Mouse (Mus musculus): ENCODE data around the gene Magi2. TPM values are rescaled to one million over a fixed set of nuclear protein-coding genes. Genes with fewer than 3 reads are reported as not detected.
"Not testable (repeated sequence)": the region's sequence is repeated elsewhere in the genome, so short reads cannot be mapped to it uniquely, and the experiment has no call there.

The Magi2 gene
- total RNA-seq, 4 experiments from 2014 or later, result 8.3 to 31.8 (median 16.5) TPM

DNA sequence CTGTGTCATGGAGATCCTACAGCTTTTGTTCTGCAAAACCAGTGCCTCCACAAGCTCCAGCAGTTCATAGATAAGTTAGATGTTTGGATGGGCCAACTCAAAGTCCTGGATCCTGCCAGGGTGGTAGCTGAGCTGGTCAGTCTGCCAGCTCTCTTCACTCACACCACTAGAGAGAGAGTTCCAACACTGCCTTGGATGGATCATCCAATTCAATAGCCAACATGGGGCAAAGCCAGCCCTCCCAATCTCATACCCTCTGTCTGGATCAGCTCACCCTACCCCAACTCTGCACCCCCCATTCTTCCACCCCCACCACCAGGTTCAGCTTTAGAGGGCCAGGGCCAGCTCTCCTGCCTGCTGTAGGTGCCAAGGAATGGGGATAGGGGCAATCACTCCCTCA lies 235.7 kb downstream of the Magi2 start:
- no peak for DNase-seq

DNA sequence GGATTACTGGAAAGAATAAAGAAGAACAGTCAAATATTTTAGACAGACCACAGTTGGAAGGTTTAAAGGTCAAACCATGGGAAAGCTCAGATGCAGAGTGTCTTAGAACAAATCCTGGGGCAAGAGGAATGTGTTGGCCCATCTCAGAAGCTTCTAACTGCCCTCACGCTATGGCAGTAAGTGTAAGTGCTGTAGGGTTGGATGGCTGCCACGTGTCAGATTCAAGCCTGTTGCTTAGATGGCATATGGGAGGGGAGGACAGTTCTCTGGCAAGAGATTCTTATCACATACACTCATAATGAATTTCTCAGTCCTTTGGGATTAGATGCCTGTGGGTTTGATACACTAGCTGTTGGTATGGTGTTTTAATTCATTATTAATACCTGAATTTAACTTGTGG lies 238.5 kb downstream of the Magi2 start:
- no peak for DNase-seq

DNA sequence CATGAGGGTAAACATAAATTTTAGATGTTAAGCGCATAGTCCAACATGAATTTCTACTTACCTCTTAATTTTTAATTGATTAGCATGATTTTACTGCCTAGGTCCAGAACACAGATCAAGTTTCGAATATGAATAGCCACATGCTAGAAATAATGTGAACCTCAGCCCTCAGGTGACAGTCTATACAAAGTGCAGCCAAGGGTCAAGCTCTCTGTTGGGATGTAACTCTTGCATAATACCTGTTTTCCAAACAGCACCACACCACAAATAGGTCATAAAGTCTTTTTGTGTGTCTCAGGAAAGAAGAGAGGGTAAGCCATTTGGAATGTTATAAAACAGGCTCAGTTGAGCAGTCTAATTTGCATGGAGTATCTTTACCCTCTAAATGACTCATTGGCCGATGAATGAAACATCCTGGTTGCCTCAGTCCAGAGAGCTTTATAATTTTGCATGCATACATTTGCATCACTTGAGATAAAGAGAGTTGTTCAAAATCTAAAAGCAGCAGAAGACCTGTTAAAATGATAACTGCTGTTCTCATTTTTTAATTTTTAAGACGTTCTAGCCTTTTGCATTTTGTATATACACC lies 246.1 kb downstream of the Magi2 start:
- no peak for DNase-seq

DNA sequence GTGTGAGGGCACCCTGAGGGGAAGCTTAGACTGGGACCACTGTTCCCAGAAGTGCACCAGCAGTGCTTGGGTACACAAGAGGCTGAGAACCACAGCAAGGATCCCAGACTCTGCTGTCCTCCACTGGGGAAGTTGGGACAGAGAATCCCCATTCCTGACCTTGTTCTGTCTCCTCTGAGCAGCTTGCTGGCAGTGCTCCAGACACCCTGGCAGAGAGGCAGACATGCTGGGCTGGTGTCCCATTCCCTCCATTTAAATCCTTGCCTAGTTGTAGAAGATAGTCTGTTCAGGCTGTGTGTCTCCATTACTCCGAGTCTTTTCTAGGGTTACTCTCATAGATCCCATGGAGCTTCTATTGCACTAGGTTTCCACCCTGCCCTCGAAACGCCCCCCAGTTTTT lies 256.1 kb downstream of the Magi2 start:
- DNase-seq, result peak; percentile 50

DNA sequence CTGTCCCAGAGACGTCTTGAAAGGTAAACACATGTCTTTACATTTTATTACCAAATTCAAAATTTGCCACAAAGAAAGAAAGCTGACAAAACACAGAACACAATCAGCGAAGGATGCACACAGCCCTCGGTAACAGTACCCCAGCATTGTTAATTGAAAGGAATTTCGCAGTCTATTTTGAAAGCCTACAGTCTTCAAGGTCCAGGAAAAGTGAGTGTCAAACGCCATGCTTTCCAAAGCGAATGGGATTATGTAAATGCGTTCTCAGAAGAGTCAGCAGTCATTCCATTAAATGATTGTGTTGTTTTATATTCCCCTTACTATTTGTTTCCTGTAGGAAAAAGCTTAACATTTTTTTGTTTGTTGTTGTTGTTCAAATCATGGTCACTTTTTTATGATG lies 261.1 kb downstream of the Magi2 start:
- no peak for DNase-seq

DNA sequence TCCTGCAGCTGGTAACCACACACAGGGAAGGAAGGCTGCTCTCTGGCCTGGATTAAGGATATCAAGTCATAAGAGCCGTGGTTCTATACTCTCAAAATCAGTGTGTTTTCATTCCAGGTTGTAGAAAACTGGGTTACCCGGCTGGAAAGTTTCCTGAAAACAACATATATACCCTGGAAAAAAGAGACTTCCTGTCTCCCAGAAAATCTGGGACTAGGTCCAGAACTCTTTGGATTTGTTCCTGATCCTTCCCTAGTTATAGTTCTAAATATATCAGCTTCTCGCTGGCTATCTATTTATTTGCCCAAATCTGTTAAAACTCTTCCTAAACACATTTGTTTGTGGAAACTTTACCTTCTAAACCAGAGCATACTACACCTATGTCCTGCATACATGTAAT lies 274.2 kb downstream of the Magi2 start:
- DNase-seq, result no peak

DNA sequence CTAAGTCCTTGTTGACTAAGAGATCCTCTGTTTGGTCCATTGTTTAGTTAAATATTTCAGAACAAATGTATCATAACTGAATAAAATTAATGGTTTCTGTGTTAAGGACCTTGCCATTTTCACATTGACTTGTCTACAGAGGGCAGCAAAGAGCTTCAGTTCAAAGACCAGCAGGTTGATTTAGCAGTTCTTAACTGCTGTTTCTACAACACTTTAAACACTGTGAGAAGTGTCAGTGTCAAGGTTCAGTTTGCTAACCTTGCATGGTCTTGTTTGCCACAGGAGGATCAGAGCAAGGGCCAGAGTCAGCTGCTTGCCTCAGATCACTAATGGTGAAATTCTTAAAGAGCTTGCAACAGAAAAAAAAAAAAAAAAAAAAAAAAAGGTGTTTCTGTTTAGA lies 295.3 kb downstream of the Magi2 start:
- no peak for DNase-seq

DNA sequence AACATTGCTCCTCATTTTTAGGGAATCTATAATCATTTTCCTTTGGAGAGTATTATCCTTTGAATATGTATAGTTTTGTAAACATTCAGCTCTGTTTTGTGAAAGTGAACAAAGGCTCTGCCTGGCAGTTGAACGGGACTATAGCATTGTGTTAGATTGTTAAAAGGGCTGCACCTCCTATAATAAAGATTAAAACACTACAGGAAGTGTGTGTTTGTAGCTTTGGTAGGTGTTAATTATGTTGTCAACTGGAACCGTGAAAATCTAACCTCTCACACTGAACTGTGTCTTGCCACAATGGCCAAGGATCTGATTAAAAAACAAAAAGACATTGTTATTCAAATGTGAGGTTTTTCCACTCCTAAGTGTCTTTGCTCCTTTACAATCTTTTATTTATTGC lies 312.5 kb downstream of the Magi2 start:
- no peak for DNase-seq

DNA sequence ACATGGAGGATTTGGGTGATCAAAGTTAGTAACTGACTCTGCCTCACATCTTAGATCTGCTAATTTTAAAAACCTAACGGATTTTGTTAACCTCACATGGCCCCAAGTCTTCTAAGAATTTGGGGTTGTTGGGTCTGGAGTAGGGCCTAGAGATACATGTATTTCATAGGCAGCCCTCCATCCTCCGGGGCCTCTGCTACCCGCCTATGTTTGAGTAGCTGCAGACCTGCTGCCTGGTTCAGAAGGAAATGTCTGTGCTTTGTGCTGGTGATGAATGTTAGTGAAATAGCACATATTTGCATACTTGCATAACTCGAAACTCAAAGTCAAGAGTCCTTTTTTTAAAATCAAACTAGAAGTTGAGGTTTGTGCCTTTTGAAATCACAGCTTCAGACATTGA lies 319.6 kb downstream of the Magi2 start:
- DNase-seq, result no peak

DNA sequence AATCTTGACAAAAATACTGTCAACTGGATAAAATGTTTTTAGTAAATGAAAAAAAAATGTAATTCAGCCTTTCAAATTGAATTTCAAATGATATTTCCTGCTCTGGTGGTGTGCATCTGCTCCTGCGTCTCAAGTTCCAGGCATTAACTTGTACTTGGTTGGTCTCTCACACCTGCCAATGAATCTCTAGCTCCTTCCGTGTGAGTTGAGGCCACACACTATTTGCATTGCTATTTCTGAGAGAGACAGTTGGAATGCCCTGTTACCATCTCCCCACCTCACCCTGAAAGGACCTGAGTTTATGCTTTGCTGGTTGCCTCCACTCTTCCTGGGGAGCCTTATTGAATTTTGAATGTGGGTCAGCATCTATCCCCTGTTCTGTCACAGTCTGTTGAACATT lies 320.1 kb downstream of the Magi2 start:
- DNase-seq, result no peak

DNA sequence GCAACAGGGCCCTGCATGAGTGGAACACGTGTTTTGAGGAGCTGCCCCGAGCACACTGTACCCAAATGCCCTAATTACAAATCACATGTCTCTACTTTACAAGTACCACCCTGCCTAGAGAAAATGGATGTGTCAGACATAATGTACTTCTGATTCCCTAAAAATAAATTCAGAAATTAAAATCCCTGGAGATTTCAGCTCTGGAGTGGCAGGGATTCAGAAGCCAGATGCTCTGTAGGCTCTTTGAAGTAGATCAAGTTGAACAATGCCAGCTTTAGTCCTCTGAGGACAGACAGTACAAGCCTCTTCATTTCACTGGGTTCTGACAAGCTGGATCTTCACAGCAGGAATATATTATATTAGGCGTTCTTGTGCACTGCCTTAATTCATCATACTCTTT lies 326.7 kb downstream of the Magi2 start:
- no peak for DNase-seq

DNA sequence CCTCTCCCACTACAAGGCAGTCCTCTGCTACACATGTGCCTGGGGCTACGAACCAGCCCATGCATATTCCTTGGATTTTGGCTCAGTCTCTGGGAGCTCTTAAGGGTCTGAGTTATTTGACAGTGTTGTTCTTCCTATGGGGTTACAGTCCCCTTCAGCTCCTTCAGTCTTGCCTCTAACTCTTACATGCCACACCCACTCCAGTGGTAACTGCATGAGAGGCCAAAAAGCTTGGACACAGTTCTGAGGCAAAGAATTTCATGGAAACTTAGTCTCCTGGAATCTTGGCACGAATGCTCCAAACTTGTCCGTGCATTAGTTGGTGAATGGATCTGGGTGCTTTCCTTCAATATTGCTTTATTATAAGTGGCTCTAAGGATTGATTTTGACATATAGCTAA lies 338.8 kb downstream of the Magi2 start:
- no peak for DNase-seq

DNA sequence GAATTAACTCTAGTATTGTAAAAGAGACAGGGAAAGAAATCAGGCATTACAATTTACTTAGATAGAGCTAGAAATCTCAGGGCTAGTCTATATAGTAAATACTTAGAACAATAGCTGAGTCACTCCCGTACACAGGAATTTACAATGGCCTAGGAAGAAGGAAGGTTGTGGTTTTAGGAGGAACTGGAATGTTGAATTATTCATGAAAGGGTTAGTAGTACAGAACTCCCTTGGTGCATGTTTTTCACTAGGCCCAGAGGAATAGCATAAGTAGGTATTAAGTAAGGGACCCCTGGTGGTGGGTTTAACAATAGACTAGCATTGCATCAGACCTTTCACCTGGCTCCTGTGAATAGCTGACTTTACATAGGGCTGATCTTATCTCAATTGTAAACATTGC lies 339.3 kb downstream of the Magi2 start:
- DNase-seq, result not testable (repeated sequence)

DNA sequence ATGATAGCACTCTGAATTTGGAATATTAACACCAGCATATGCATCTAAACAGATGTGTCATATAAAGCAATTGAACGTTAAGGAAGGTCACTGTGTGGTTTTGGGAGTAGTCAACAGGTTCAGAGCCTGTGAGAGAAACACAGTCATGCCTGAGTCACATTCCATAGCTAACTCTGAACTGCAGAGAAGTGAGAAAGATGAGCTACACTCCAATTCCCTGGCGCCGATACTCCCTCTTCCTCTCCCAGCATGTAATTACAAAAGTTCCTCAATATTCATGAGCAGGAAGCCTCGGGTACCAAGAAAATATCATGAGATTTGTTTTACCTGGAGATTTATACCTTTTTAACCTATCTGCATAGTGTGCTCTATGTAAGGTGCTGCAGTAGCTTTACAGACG lies 380.9 kb downstream of the Magi2 start:
- DNase-seq, result no peak

DNA sequence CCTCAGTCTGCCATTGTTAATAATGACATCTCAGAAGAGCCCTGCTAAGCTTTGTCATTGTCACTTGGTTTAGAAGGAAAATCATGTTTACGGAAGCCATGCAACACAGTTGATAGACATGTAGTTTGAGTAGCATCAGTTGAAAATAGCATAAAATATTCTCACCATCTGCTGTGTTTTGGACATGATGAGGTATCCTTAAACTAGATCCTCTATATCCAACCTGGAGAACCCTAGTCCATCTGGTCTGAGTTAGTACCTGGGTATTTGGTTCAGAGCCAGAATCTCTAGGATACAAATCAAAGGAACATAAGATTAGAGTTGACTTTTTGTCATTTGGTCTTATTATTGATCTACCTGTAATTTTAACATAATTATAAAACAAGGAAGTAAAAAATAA lies 385.0 kb downstream of the Magi2 start:
- no peak for DNase-seq

DNA sequence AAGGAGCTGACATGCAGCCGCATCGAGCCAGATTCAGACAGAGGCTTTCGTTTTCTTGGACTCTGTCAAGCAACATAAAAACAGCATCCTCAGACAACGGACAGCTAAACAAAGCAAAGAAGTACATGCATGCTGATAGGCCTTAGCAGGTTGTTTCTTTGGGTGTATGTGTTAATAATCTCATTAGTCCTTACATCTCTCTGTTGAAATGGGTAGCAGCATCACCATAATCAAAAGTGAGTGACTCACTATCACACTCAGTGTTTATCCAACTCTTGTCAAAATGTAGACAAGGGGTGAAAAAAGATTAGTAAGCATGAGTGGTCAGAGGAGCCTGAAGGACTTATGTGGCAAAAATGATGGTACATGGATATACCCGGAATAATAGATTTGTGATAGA lies 394.8 kb downstream of the Magi2 start:
- no peak for DNase-seq

DNA sequence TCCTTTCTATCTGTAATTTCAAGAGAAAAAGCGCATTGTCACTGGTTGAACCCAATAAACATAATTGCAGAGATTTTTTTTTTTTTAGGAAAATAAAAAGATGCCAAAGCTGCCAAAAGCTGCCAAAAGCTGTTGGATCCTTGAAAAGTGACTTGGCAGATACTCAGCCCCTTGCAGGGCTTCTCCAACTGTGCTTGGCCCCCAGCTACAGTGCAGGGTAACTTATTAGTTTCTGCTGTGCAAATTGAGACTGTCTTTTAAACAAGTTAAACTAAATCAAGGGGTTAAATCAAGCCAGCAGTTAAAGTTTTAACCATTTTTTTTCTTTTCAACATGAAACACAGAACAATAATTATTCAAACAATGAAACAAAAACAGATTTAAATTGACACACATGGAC lies 407.1 kb downstream of the Magi2 start:
- DNase-seq, result no peak

DNA sequence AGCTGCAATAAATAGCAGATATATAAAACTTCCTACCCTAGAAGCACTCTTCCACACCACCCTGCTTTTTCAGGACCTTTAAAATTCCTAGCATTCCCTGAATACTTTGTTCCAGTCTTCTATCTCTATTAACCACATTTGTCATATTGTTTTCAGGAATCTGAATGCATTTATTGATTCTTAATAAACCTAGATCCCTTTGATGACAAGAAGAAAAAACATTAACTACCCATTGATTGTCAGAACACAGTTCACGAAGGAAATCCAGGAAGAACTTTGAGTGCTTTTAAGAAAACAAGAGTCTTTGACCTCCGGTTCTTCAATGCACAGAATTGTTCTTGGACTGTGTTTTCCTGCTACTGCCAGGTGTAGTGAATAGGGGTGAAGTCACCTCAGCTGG lies 411.0 kb downstream of the Magi2 start:
- no peak for DNase-seq

DNA sequence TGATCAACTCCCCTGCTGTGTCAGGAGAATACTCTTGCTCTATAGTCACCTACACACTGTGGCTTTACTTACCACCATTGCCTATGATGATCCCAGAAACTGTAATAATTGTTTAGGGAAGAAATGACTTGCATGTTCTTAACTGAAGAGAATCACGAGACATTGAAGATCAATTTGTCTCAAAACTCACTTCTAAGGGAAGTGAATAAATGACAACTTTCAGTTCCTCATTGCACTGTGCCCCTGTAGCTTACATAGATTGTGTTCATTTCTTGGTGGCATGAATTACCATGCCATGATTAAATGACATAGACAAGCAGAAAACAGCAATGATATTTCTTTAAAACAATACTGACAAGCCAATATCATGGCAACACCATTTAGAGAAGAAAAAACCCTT lies 429.1 kb downstream of the Magi2 start:
- DNase-seq, result no peak

DNA sequence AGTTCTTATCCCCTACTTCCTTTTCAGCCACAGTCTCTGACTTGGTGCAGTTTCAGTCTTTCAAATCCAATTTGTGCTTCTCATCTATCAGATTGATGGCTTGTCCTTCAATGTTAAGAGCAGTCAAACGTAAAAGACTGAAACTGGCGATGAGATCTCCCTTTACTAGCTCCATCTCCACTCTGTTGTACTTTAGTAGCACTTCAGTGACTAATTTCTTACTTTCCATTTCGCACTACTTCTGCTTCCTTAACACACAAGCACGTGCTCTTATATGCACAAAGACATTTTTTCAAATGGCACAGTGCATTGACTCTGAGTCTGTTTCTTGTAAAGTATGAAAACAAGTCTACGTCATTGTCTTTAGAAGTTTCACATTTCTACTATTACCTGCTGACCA lies 439.6 kb downstream of the Magi2 start:
- DNase-seq, result no peak

DNA sequence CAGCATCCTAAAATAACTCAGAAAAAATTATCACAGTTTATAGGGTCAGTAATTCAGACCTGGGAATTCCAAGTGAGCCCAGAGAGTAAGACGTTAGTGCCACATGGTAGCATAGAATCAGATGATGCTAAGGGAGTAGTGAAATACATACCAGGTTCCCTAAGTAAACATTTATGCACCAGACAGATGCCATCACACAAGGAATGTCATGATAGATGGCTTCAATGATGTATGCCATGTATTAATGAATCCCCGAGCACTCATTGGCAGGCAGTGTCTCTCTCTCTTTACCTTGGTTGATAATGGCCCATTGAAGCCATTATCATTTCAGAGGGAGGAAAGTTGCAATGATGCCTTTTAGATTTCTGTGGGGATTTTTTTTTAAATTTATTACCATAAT lies 490.5 kb downstream of the Magi2 start:
- no peak for DNase-seq

DNA sequence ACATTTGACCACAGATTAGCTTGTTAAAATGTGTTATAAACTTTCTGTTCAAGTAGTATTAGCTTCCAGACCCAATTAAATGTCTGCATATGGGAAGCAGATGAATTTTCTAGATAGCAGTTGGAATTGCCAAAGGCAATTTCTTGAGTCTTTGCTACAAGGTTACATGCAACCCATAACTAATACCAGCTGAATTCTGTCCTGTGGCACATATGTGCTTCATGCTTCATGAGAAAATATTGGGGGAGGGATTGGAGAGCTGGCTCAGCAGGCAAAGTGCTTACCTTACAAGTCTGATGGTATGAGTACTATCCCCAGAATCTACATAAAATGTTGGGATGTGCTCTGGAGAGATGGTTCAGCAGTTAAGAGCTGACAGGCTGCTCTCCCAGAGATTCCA lies 499.4 kb downstream of the Magi2 start:
- no peak for DNase-seq

DNA sequence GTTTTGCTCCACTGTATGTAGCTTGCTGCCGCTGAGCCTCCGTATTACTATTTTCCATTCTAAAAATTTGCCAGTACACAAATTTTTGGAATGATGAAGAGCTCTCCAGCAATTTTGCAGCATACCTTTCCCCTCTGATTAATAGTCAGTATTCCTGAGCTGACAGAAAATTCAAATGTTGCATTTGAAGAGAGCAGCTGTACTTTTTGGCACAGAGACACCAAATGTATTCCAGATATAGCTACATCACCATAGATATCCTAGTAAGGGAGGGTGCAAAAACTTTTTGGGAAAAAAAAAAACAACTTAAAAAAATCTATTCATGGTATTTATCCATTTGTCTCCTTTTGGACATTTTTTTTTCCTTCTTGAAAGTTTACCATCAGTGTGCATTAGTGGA lies 518.5 kb downstream of the Magi2 start:
- no peak for DNase-seq

DNA sequence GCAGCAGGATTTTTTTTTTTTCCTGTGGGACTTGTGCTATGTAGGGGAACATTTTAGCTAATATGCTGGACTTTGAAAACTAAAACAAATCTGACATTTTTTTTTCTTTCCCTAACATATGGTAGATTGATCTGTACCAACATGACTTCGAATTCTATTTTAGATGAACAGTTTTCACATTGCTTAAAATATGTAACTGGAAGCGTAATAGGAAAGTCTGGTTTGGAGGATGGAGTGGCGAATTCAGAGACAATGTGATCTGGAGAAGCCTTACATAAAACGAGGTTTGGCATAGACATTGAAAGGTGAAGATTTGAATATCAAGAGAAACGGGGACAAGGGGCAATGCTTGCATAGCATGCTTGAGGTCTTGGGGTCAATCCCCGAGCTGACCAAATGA lies 519.1 kb downstream of the Magi2 start:
- no peak for DNase-seq

DNA sequence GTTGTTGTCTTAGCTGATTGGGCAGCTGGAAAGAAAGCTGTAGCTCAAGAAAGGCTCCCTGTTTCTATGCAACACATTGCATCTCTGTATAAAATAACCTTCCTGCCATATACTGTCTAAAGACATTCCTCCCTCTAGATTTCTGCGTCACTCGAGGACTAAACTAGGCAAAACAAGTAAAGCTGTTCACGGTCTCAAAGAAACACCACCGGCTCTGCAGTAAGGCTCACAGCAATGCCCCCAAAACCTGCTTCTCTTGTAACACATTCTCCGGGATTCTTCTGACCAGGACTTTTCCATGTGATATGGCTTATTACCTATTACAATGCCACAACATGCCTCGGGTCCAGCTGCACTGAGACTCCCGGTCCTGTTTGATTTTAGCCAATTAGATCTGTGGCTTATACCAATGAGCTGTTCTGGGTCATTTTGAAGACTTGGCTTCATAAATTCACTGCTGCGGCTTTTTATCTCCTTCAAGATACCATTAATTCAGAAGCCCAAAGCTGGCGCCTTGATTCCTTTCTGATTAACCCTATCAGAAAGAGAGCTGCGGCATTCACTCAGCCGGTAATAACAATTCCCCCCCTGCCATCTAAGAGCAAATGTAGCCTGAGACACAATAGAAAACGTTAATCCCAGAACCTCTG lies 520.2 kb downstream of the Magi2 start:
- no peak for DNase-seq

Data from adrenal gland, adult 8-10 months (tissue).